Comparison of ENCODE assay signal across 9 mouse cellular contexts in genomic region chr4:3067265-3067664, GRCm38 (mm10).
A peak's percentile ranks its signal among the peaks of the same experiment; 100 is the strongest.
DNase-seq lines count a peak whose midpoint lies in the region; ATAC-seq lines count a peak whose summit lies in the region.
"Had no signal": no experiment of that assay in that cellular context is flagged by ENCODE, and none has a peak within 500 bp of the region (broad histone marks: within the 10 kb centered on the region; RNA-seq: fewer than 3 reads in every experiment).

No protein-coding gene starts in this region.

- H3K4me1 ChIP-seq in embryonic facial prominence, embryonic 14.5 days (ENCODE audit: control insufficient read depth, insufficient read depth, low read length), result no peaks in the 10 kb centered on the region
- H3K4me1 ChIP-seq in midbrain, embryonic 12.5 days, result no peaks in the 10 kb centered on the region
- H3K4me1 ChIP-seq: neural tube, embryonic 13.5 days had no signal

- no peak overlapping the region for H3K4me3 ChIP-seq in embryonic facial prominence, embryonic 14.5 days (ENCODE audit: low read depth, low read length)
- H3K4me3 ChIP-seq in midbrain, embryonic 12.5 days, result no peak overlapping the region
- H3K4me3 ChIP-seq: neural tube, embryonic 13.5 days had no signal

- H3K9me3 ChIP-seq in embryonic facial prominence, embryonic 14.5 days (ENCODE audit: control insufficient read depth, low read length), result peaks cover 95% of the 10 kb centered on the region
- H3K9me3 ChIP-seq in midbrain, embryonic 12.5 days, result peaks cover 99% of the 10 kb centered on the region

- intact Hi-C loops in gastrocnemius, postnatal 14 days (cut with DNase I; ENCODE audit: low total_unique reads), result loop anchor here (1.0 kb wide), 1 partner anchor 14 kb away; no protein-coding TSS in a partner anchor

- no peak overlapping the region for H3K27ac ChIP-seq in embryonic facial prominence, embryonic 14.5 days (replicated peaks; ENCODE audit: low read depth, low read length)
- no peak overlapping the region for H3K27ac ChIP-seq in midbrain, embryonic 12.5 days (replicated peaks)
- H3K27ac ChIP-seq: neural tube, embryonic 13.5 days had no signal

- H3K4me2 ChIP-seq in embryonic facial prominence, embryonic 14.5 days (ENCODE audit: low read depth, low read length), result no peak overlapping the region
- H3K4me2 ChIP-seq in midbrain, embryonic 12.5 days (replicated peaks), result no peak overlapping the region
- H3K4me2 ChIP-seq: neural tube, embryonic 13.5 days had no signal

- no peak overlapping the region for H3K9ac ChIP-seq in embryonic facial prominence, embryonic 14.5 days (ENCODE audit: low read depth, low read length)
- H3K9ac ChIP-seq in midbrain, embryonic 12.5 days (replicated peaks), result no peak overlapping the region
- H3K9ac ChIP-seq: neural tube, embryonic 13.5 days had no signal

- no peaks in the 10 kb centered on the region for H3K27me3 ChIP-seq in embryonic facial prominence, embryonic 14.5 days (replicated peaks; ENCODE audit: control insufficient read depth, insufficient read depth, low read length)
- H3K27me3 ChIP-seq in midbrain, embryonic 12.5 days, result no peaks in the 10 kb centered on the region
- H3K27me3 ChIP-seq: neural tube, embryonic 13.5 days had no signal

- ATAC-seq in embryonic facial prominence, embryonic 14.5 days (ENCODE audit: low read depth), result peak; percentile 2; the same call in 1 of the 2 replicates
- ATAC-seq in midbrain, embryonic 12.5 days (ENCODE audit: low FRiP score, low read depth), result peak; percentile 1; the same call in 1 of the 2 replicates
- ATAC-seq in megakaryocyte progenitor cell, adult 5-6 weeks (replicated peaks; ENCODE audit: poor library complexity), result no peak

- WGBS in embryonic facial prominence, embryonic 14.5 days, result 51% methylated on average over 2 of the region's 2 CpGs
- 54% methylated on average over 2 of the region's 2 CpGs for WGBS in midbrain, embryonic 12.5 days

- no peaks in the 10 kb centered on the region for H3K36me3 ChIP-seq in embryonic facial prominence, embryonic 14.5 days (ENCODE audit: control insufficient read depth, insufficient read depth, low read length)
- no peaks in the 10 kb centered on the region for H3K36me3 ChIP-seq in midbrain, embryonic 12.5 days

- DNase-seq in left cerebral cortex, adult 18-20 months (ENCODE audit: low spot score in 2 of 2), result peak; percentile 0 to 1
- no peak for DNase-seq in left cerebral cortex, adult 9 months (ENCODE audit: low spot score in 2 of 2)
- DNase-seq in embryonic facial prominence, embryonic 14.5 days (ENCODE audit: low spot score), result no peak
- peak; percentile 2 for DNase-seq in gastrocnemius, postnatal 14 days
- no peak for DNase-seq in frontal cortex, postnatal 36 days (ENCODE audit: low spot score in 2 of 2)
- DNase-seq in adipocyte (ENCODE audit: low spot score), result no peak

Comparison
In these comparisons a context has a peak if more than half of its experiments do, and no peak if none do; other contexts are left out.
1. DNase-seq: peak in left cerebral cortex, adult 18-20 months (2 of 2) and gastrocnemius, postnatal 14 days (single experiment); none in left cerebral cortex, adult 9 months (0 of 2), embryonic facial prominence, embryonic 14.5 days (single experiment), frontal cortex, postnatal 36 days (0 of 2) and adipocyte (single experiment).